ENCODE assay signal across 8 mouse cellular contexts in the genomic region with DNA sequence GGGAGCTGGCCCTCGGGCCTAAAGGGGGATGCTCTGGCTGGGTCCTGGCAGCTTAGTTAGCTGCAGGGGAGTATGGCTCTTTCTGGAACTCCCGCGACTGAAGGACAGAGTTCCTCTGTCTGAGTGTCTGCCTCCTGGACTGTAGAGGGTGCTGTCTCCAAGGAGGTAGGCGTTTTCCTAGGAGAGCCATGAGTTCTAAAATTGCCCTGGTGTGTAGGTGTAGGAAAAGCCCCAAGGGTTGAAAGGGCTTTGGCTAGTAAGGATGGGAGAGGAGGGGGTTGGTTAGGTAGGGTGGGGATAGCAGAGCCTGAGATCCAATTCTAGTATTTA. TPM values are rescaled to one million over a fixed set of nuclear protein-coding genes. Genes with fewer than 3 reads are reported as not detected.
A peak's percentile ranks its signal among the peaks of the same experiment; 100 is the strongest.
DNase-seq lines count a peak whose midpoint lies in the region; ATAC-seq and TF ChIP-seq lines count a peak whose summit lies in the region.

TSS of gene Upk2 (minus strand) at position 86 of the 330 bp plus-strand sequence.

- WGBS in heart, embryonic 15.5 days, result 30% methylated on average over 4 of the region's 4 CpGs
- 19% methylated on average over 4 of the region's 4 CpGs for WGBS in embryonic facial prominence, embryonic 12.5 days
- 12% methylated on average over 4 of the region's 4 CpGs for WGBS in limb, embryonic 10.5 days

- H3K4me2 ChIP-seq in heart, embryonic 15.5 days, result 0 out of 2 replicates have a peak within 1 kb of the TSS, but pooled peaks have one; percentile 8
- H3K4me2 ChIP-seq in CH12.LX (ENCODE audit: insufficient read depth, low read depth, poor library complexity, severe bottlenecking), result no peak within 1 kb of the TSS
- H3K4me2 ChIP-seq in embryonic facial prominence, embryonic 12.5 days (replicated peaks), result 0 out of 2 replicates have a peak within 1 kb of the TSS, but pooled peaks have one; percentile 14

- dilution Hi-C loops in CH12.LX (cut with MboI; ENCODE audit: extremely low pct_ligation_motif_present, extremely low pct_unique_long_range_greater_than_20kb, low sequenced_read_pairs), result no loop called here

- no peaks in the 10 kb centered on the region for H3K9me3 ChIP-seq in heart, embryonic 15.5 days (replicated peaks)
- peaks cover 2% of the 10 kb centered on the region for H3K9me3 ChIP-seq in CH12.LX (replicated peaks; ENCODE audit: low read length)
- H3K9me3 ChIP-seq in embryonic facial prominence, embryonic 12.5 days, result no peaks in the 10 kb centered on the region
- no peaks in the 10 kb centered on the region for H3K9me3 ChIP-seq in limb, embryonic 10.5 days (replicated peaks)

- H3K27ac ChIP-seq in heart, embryonic 15.5 days, result no peak within 1 kb of the TSS
- H3K27ac ChIP-seq in CH12.LX (ENCODE audit: insufficient read depth, low read depth), result no peak within 1 kb of the TSS
- H3K27ac ChIP-seq in embryonic facial prominence, embryonic 12.5 days, result no peak within 1 kb of the TSS
- H3K27ac ChIP-seq in limb, embryonic 10.5 days, result no peak within 1 kb of the TSS; the same call in 1 of the 2 replicates

- H3K79me2 ChIP-seq in CH12.LX (replicated peaks; ENCODE audit: control insufficient read depth, extremely low read depth, insufficient read depth, poor library complexity, severe bottlenecking), result no peaks in the 10 kb centered on the region

- H3K9ac ChIP-seq in heart, embryonic 15.5 days, result no peak within 1 kb of the TSS
- no peak within 1 kb of the TSS for H3K9ac ChIP-seq in CH12.LX (ENCODE audit: insufficient read depth, low read depth)
- no peak within 1 kb of the TSS for H3K9ac ChIP-seq in embryonic facial prominence, embryonic 12.5 days

- no peaks in the 10 kb centered on the region for H3K36me3 ChIP-seq in heart, embryonic 15.5 days
- no peaks in the 10 kb centered on the region for H3K36me3 ChIP-seq in CH12.LX (replicated peaks in 1 of 2; ENCODE audit: control insufficient read depth in 1 of 2, insufficient read depth in 1 of 2, low read length in 1 of 2)
- no peaks in the 10 kb centered on the region for H3K36me3 ChIP-seq in embryonic facial prominence, embryonic 12.5 days
- no peaks in the 10 kb centered on the region for H3K36me3 ChIP-seq in limb, embryonic 10.5 days

- in situ Hi-C loops in CH12.LX (cut with MboI; ENCODE audit: low pct_ligation_motif_present, low pct_unique_long_range_greater_than_20kb, low sequenced_read_pairs), result no loop called here

- TF ChIP-seq RAD21 in CH12.LX (IDR thresholded peaks at IDR 0.05; ENCODE audit: low read depth, low read length), result peak; percentile 14

- TF ChIP-seq CTCF in CH12.LX (conservative IDR thresholded peaks at IDR 0.05 in 1 of 2, IDR thresholded peaks at IDR 0.05 in 1 of 2; ENCODE audit: low read depth in 2 of 2, low read length in 2 of 2), result peak in 1 of 2 experiments; percentile 32; a peak in 1 of 4 replicates

- ATAC-seq in heart, embryonic 15.5 days (replicated peaks; ENCODE audit: insufficient number of reproducible peaks, insufficient read depth, low FRiP score, low read depth), result no peak
- no peak for ATAC-seq in embryonic facial prominence, embryonic 12.5 days (ENCODE audit: insufficient number of reproducible peaks, insufficient read depth, low FRiP score, low TSS enrichment)

- H3K4me1 ChIP-seq in heart, embryonic 15.5 days (replicated peaks), result peaks cover 9% of the 10 kb centered on the region; the same call in 1 of the 2 replicates
- peaks cover 4 to 18% of the 10 kb centered on the region in 2 experiments for H3K4me1 ChIP-seq in CH12.LX (ENCODE audit: control insufficient read depth in 1 of 2, insufficient read depth in 2 of 2)
- peaks cover 16% of the 10 kb centered on the region for H3K4me1 ChIP-seq in embryonic facial prominence, embryonic 12.5 days
- H3K4me1 ChIP-seq in limb, embryonic 10.5 days, result peaks cover 20% of the 10 kb centered on the region

- H3K27me3 ChIP-seq in heart, embryonic 15.5 days, result peaks cover 46% of the 10 kb centered on the region
- peaks cover 4% of the 10 kb centered on the region for H3K27me3 ChIP-seq in CH12.LX (replicated peaks)
- peaks cover 11% of the 10 kb centered on the region for H3K27me3 ChIP-seq in embryonic facial prominence, embryonic 12.5 days
- peaks cover 60% of the 10 kb centered on the region for H3K27me3 ChIP-seq in limb, embryonic 10.5 days (ENCODE audit: low read depth, poor library complexity, severe bottlenecking)

- no peak for TF ChIP-seq POLR2A in CH12.LX (IDR thresholded peaks at IDR 0.05; ENCODE audit: low read depth, low read length)

- TF ChIP-seq EP300 in CH12.LX (IDR thresholded peaks at IDR 0.05; ENCODE audit: low read length), result no peak

- no peak for DNase-seq in heart, postnatal 25 days (ENCODE audit: low spot score)
- no peak for DNase-seq in CH12.LX (ENCODE audit: extremely low read depth)
- DNase-seq in limb, embryonic 10.5 days (ENCODE audit: low spot score), result no peak
- DNase-seq in layer of hippocampus, adult 9-10 months (ENCODE audit: low spot score), result no peak
- DNase-seq in cerebellum, postnatal 10 days, result no peak
- DNase-seq in spleen, postnatal 10 days (ENCODE audit: low spot score in 2 of 2), result no peak

- no peak within 1 kb of the TSS for H3K4me3 ChIP-seq in heart, embryonic 15.5 days
- no peak within 1 kb of the TSS for H3K4me3 ChIP-seq in CH12.LX (replicated peaks in 1 of 3; ENCODE audit: low read depth in 2 of 3, low read length in 2 of 3, poor library complexity in 1 of 3)
- H3K4me3 ChIP-seq in embryonic facial prominence, embryonic 12.5 days, result no peak within 1 kb of the TSS
- 0 out of 2 replicates have a peak within 1 kb of the TSS, but pooled peaks have one; percentile 1 for H3K4me3 ChIP-seq in limb, embryonic 10.5 days

- intact Hi-C loops in heart, postnatal 25 days (cut with DNase I), result loop anchor here (1.0 to 2.0 kb wide), 3 partner anchors 18 to 197 kb away; no protein-coding TSS in a partner anchor

TF ChIP-seq in CH12.LX, 34 proteins besides CTCF, POLR2A, EP300 and RAD21:
- TF ChIP-seq MEF2A (IDR thresholded peaks at IDR 0.05; ENCODE audit: borderline replicate concordance, low read depth, low read length) (no peak), MYC (IDR thresholded peaks at IDR 0.05; ENCODE audit: low read depth, low read length) (no peak), SMC3 (IDR thresholded peaks at IDR 0.05; ENCODE audit: low read depth, low read length) (peak; percentile 2; the same call in 1 of the 2 replicates), TCF12 (IDR thresholded peaks at IDR 0.05; ENCODE audit: low read depth, low read length) (no peak)

RNA-seq across cellular contexts. Expression of gene Upk2, which starts in this region (rescaled TPM):
- polyA plus RNA-seq in heart, embryonic 15.5 days (2015; fragmentation: Nextera tagmentation; extraction: Ambion mirVana), result 0.63 TPM in 1 of 2 replicates, not detected in the other
- total RNA-seq in heart, postnatal 25 days (2021), result not detected
- total RNA-seq in CH12.LX (2012; rRNA removed) (not detected in 2 replicates), CH12.LX (2014; rRNA removed) (not detected in 2 replicates)
- polyA plus RNA-seq in CH12.LX (2012; ENCODE audit: insufficient read length, low read depth), result not detected in 2 replicates
- 1.7 and 2.2 TPM in 2 replicates for polyA plus RNA-seq in embryonic facial prominence, embryonic 12.5 days (2016; fragmentation: Nextera tagmentation; extraction: Ambion mirVana)
- 0.36 TPM in 1 of 2 replicates, not detected in the other for polyA plus RNA-seq in limb, embryonic 10.5 days (2016; fragmentation: Nextera tagmentation; extraction: Ambion mirVana)
